Mouse (Mus musculus) heart, postnatal 10 days (tissue): ENCODE data around the gene Hbq1b. TPM values are rescaled to one million over a fixed set of nuclear protein-coding genes. Genes with fewer than 3 reads are reported as not detected.

ENCODE experiments used
- total RNA-seq, 2 experiments: library from RNA; stranded (reverse); gene quantifications; 2 replicates each; pipeline ENCODE4 v1.2.3; 2021

The Hbq1b gene
- total RNA-seq, 2 experiments from 2014 or later: 1.0 TPM; not detected in 1

Other genes with a start within 250 kb of the Hbq1b start
- gene Il9r, start 86.7 kb upstream of the Hbq1b start, total RNA-seq: under 1 TPM in 1 of 2 experiments, not detected in 1; 0.10 TPM
- gene Snrnp25, start 81.5 kb upstream of the Hbq1b start, total RNA-seq: 10 to 100 TPM; 10.6 to 12.4 TPM
- 10 to 100 TPM; 30.5 to 31.1 TPM for gene Rhbdf1, start 64.7 kb upstream of the Hbq1b start, total RNA-seq
- 10 to 100 TPM in 1 of 2 experiments, 1 to 10 TPM in 1; 9.8 to 10.3 TPM for gene Mpg, start 60.5 kb upstream of the Hbq1b start, total RNA-seq
- 10 to 100 TPM; 26.6 to 27.6 TPM for gene Nprl3, start 19.3 kb upstream of the Hbq1b start, total RNA-seq
- gene Hba-x, start 10.6 kb upstream of the Hbq1b start, total RNA-seq: not detected
- gene Hba-a1, start 3.5 kb upstream of the Hbq1b start, total RNA-seq: 1,000 to 10,000 TPM; 4,155 to 9,193 TPM
- gene Hba-a2, start 9.5 kb downstream of the Hbq1b start, total RNA-seq: 1,000 to 10,000 TPM; 3,875 to 8,514 TPM
- not detected for gene Hbq1a, start 13.1 kb downstream of the Hbq1b start, total RNA-seq
- 10 to 100 TPM; 27.6 to 29.6 TPM for gene Sh3pxd2b, start 60.9 kb downstream of the Hbq1b start, total RNA-seq
- gene Ubtd2, start 168.4 kb downstream of the Hbq1b start, total RNA-seq: 10 to 100 TPM; 18.1 to 19.8 TPM
- under 1 TPM in 1 of 2 experiments, not detected in 1; 0.69 TPM for gene Efcab9, start 245.1 kb downstream of the Hbq1b start, total RNA-seq
- 10 to 100 TPM; 13.9 to 16.7 TPM for gene Stk10, start 246.3 kb downstream of the Hbq1b start, total RNA-seq